Mouse (Mus musculus) megakaryocyte, embryonic 14.5 days (primary cell): ENCODE results near the gene 6430550D23Rik.

ENCODE experiments used
- FLI1 ChIP-seq: IDR thresholded peaks from 2 replicates; pipeline ENCODE4 v1.6.1; 2012; ENCODE audit warnings: low read length, inconsistent platforms, mixed read lengths
- GATA1 ChIP-seq: IDR thresholded peaks from 3 replicates; pipeline ENCODE4 v1.6.1; 2012; ENCODE audit warnings: mixed read lengths, low read length, inconsistent platforms, borderline replicate concordance

GRCm38 (mm10) chr2:155987131-155987530 lies 20.6 kb downstream of the 6430550D23Rik start:
- TF ChIP-seq GATA1 (no peak), FLI1 (no peak)
